ENCODE assay signal across 8 mouse cellular contexts in genomic region chr12:53146460-53147050, GRCm38 (mm10).
DNase-seq lines count a peak whose midpoint lies in the region; ATAC-seq and TF ChIP-seq lines count a peak whose summit lies in the region.

No protein-coding gene starts in this region.

- H3K4me3 ChIP-seq in heart, embryonic 12.5 days: no peak overlapping the region
- H3K4me3 ChIP-seq in cerebellum, adult 2 months (replicated peaks; ENCODE audit: insufficient read depth, low read depth, low read length): no peak overlapping the region
- H3K4me3 ChIP-seq in kidney, embryonic 15.5 days (replicated peaks): no peak overlapping the region

- TF ChIP-seq POLR2A in cerebellum, adult 2 months (IDR thresholded peaks at IDR 0.05; ENCODE audit: borderline replicate concordance, insufficient read depth, low read length): no peak

- no peak for ATAC-seq in heart, embryonic 12.5 days (ENCODE audit: insufficient number of reproducible peaks, low FRiP score)
- ATAC-seq in kidney, embryonic 15.5 days (replicated peaks; ENCODE audit: low FRiP score): no peak

- no peak for TF ChIP-seq CTCF in cerebellum, adult 2 months (IDR thresholded peaks at IDR 0.05; ENCODE audit: borderline replicate concordance, insufficient read depth, low read depth, low read length)

- H3K9me3 ChIP-seq in heart, embryonic 12.5 days (replicated peaks): no peaks in the 10 kb centered on the region
- no peaks in the 10 kb centered on the region; the same call in 1 of the 2 replicates for H3K9me3 ChIP-seq in kidney, embryonic 15.5 days (replicated peaks)

- H3K27ac ChIP-seq in heart, embryonic 12.5 days (ENCODE audit: poor library complexity, severe bottlenecking): no peak overlapping the region
- no peak overlapping the region for H3K27ac ChIP-seq in cerebellum, adult 2 months (ENCODE audit: insufficient read depth, low read length)
- no peak overlapping the region for H3K27ac ChIP-seq in kidney, embryonic 15.5 days

- 48% methylated on average over 11 of the region's 11 CpGs for WGBS in heart, embryonic 12.5 days
- 19% methylated on average over 11 of the region's 11 CpGs for WGBS in cerebellum, adult 2 months
- 69% methylated on average over 11 of the region's 11 CpGs for WGBS in kidney, embryonic 15.5 days

- H3K27me3 ChIP-seq in heart, embryonic 12.5 days (replicated peaks): no peaks in the 10 kb centered on the region
- no peaks in the 10 kb centered on the region for H3K27me3 ChIP-seq in cerebellum, adult 2 months (ENCODE audit: control insufficient read depth, insufficient read depth, low read length)
- no peaks in the 10 kb centered on the region for H3K27me3 ChIP-seq in kidney, embryonic 15.5 days

- DNase-seq in heart, postnatal 25 days (ENCODE audit: low spot score): no peak
- DNase-seq in MN1 (ENCODE audit: low spot score): peak; percentile 74
- peak; percentile 35 to 65 for DNase-seq in cerebellum, adult 2 months
- peak; percentile 53 for DNase-seq in layer of hippocampus, adult 9-11 months
- DNase-seq in thymus, postnatal 14 days: no peak
- no peak for DNase-seq in spleen, postnatal 36 days (ENCODE audit: low spot score in 2 of 2)

- H3K4me2 ChIP-seq in heart, embryonic 12.5 days: peak overlapping the region; percentile 34
- H3K4me2 ChIP-seq in kidney, embryonic 15.5 days: no peak overlapping the region

- peaks cover 25% of the 10 kb centered on the region for H3K36me3 ChIP-seq in heart, embryonic 12.5 days
- H3K36me3 ChIP-seq in kidney, embryonic 15.5 days: no peaks in the 10 kb centered on the region

- H3K9ac ChIP-seq in heart, embryonic 12.5 days: no peak overlapping the region
- H3K9ac ChIP-seq in kidney, embryonic 15.5 days: no peak overlapping the region

- H3K4me1 ChIP-seq in heart, embryonic 12.5 days (replicated peaks): peaks cover 10% of the 10 kb centered on the region; the same call in 1 of the 2 replicates
- H3K4me1 ChIP-seq in cerebellum, adult 2 months (ENCODE audit: control insufficient read depth, insufficient read depth, low read length): 0 out of 2 replicates have a peak, but pooled peaks cover 2% of the 10 kb centered on the region
- H3K4me1 ChIP-seq in kidney, embryonic 15.5 days: no peaks in the 10 kb centered on the region

- intact Hi-C loops in heart, postnatal 25 days (cut with DNase I): no loop called here

Comparison
In these comparisons a context has a peak if more than half of its experiments do, and no peak if none do; other contexts are left out.
1. DNase-seq: peak in MN1 (single experiment), cerebellum, adult 2 months (2 of 2) and layer of hippocampus, adult 9-11 months (single experiment); none in heart, postnatal 25 days (single experiment), thymus, postnatal 14 days (single experiment) and spleen, postnatal 36 days (0 of 2).